Mouse (Mus musculus) erythroblast, embryonic 14.5 days (primary cell): ENCODE measurements around the gene Mybph.

Experiments
- GATA1 ChIP-seq: IDR thresholded peaks from 2 replicates; pipeline ENCODE4 v1.6.1; 2012; ENCODE audit warnings: low read length, inconsistent platforms, mixed read lengths
- TAL1 ChIP-seq: IDR thresholded peaks from 3 replicates; pipeline ENCODE4 v1.6.1; 2012; ENCODE audit warnings: low read length, inconsistent platforms, mixed read lengths

DNA sequence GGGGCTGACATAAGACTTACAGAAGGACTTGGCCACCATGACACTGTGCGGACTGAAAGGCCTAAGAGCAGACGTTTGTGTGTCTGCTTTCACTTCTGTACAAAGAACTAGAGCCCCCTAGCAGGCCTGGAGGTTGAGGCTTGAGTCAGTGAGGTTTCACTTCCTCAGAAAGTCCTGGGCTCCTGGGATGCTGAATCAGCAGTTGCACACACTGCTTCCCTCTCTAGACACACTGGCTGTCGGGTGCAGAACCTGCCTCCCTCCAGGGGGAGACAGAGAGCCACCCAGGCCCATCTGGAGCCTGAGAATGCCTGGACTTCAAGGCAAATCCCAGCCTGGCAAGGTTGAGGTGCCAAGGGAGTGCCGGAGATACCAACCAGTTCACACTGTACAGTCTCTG, 3.1 kb downstream of the Mybph start:
- TF ChIP-seq GATA1 (no peak), TAL1 (no peak)
